Mouse (Mus musculus): ENCODE results near the gene AC131692.1. TPM values are rescaled to one million over a fixed set of nuclear protein-coding genes. Genes with fewer than 3 reads are reported as not detected.

AC131692.1 gene
- polyA plus RNA-seq, 1 experiment from 2014 or later, result not detected

- Histone ChIP-seq H3K27me3 (ENCODE audit: insufficient read depth, low read length) (no peaks in the 10 kb centered on the region), H3K9me3 (ENCODE audit: low read length) (no peaks in the 10 kb centered on the region), H3K4me1 (ENCODE audit: insufficient read depth) (peaks cover 29% of the 10 kb centered on the region), H3K4me2 (ENCODE audit: low read depth, low read length) (no peak within 1 kb of the TSS), H3K27ac (ENCODE audit: low read depth) (no peak within 1 kb of the TSS), H3K4me3 (ENCODE audit: low read depth, low read length) (no peak within 1 kb of the TSS), H3K9ac (replicated peaks) (no peak within 1 kb of the TSS; the same call in 1 of the 2 replicates), H3K36me3 (replicated peaks; ENCODE audit: insufficient read depth, low read length) (no peaks in the 10 kb centered on the region)
- TF ChIP-seq EP300 (IDR thresholded peaks at IDR 0.05; ENCODE audit: low read depth), result no peak
- TF ChIP-seq CTCF (IDR thresholded peaks at IDR 0.05; ENCODE audit: low read depth), result no peak
- WGBS (ENCODE audit: insufficient replicate concordance), result 70% methylated on average over 7 of the region's 7 CpGs
- ATAC-seq (no peak), DNase-seq (no peak)
Measured at GRCm38 (mm10) chr19:6105586-6105985, 11.4 kb downstream of the AC131692.1 start, which contains the start of gene Naaladl1. TSS of gene Naaladl1 (plus strand) at chr19:6105782.

- Histone ChIP-seq H3K4me1 (ENCODE audit: insufficient read depth) (peaks cover 12% of the 10 kb centered on the region), H3K36me3 (replicated peaks; ENCODE audit: insufficient read depth, low read length) (peaks cover 15% of the 10 kb centered on the region), H3K9me3 (ENCODE audit: low read length) (no peaks in the 10 kb centered on the region), H3K4me2 (ENCODE audit: low read depth, low read length) (no peak overlapping the region), H3K27me3 (ENCODE audit: insufficient read depth, low read length) (no peaks in the 10 kb centered on the region), H3K27ac (ENCODE audit: low read depth) (no peak overlapping the region), H3K9ac (replicated peaks) (no peak overlapping the region), H3K4me3 (ENCODE audit: low read depth, low read length) (no peak overlapping the region)
- ATAC-seq, result no peak
- DNase-seq, result no peak
- TF ChIP-seq CTCF (IDR thresholded peaks at IDR 0.05; ENCODE audit: low read depth), result no peak
- TF ChIP-seq EP300 (IDR thresholded peaks at IDR 0.05; ENCODE audit: low read depth), result no peak
- 67% methylated on average over 6 of the region's 6 CpGs for WGBS (ENCODE audit: insufficient replicate concordance)
Measured at GRCm38 (mm10) chr19:6113116-6113515, 18.9 kb downstream of the AC131692.1 start.

DNA sequence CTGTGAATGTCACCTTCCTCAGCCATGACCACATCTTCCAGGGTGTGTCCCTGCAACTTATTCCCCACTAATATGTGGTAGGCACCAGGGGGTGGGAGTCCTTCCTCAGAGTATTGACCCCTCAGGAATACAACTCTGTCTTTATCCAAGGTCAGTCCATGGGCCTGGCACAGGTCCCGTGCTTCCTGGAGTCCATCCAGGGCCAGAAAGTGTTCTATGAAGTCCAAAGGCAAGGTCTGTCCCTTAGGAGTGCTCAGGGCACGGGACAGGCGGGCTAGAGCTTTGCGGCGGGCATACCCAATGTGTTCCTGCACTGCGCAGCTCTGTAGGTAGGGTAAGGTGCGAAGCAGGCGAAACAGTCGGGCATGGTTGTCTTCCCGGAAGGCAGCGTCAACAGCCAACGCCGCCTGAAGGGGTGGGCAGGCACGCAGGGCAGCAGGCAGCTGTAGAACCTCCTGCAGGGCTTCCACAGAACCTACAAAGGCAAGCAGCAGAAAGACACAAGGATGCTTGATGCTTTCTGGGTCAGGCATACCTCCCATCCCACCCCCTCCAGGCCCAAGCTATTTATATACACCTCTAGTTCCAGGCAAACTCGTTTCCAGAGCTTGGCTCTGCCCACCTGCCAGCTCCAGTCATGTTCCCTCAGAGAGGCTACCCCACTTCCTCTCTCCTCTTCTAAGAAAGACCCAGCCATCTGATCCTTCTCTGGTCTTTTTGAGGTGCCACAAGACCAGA, 22.1 kb downstream of the AC131692.1 start:
- no peak overlapping the region for H3K4me3 ChIP-seq (ENCODE audit: low read depth, low read length)
- no peak overlapping the region for H3K27ac ChIP-seq (ENCODE audit: low read depth)
- H3K9ac ChIP-seq (replicated peaks), result peak overlapping the region; percentile 86
- H3K9me3 ChIP-seq (ENCODE audit: low read length), result no peaks in the 10 kb centered on the region
- H3K36me3 ChIP-seq (replicated peaks; ENCODE audit: insufficient read depth, low read length), result peaks cover 22% of the 10 kb centered on the region
- no peak for TF ChIP-seq EP300 (IDR thresholded peaks at IDR 0.05; ENCODE audit: low read depth)
- no peak for TF ChIP-seq CTCF (IDR thresholded peaks at IDR 0.05; ENCODE audit: low read depth)
- no peak for ATAC-seq
- no peaks in the 10 kb centered on the region for H3K27me3 ChIP-seq (ENCODE audit: insufficient read depth, low read length)
- 87% methylated on average over 14 of the region's 15 CpGs for WGBS (ENCODE audit: insufficient replicate concordance)
- DNase-seq, result no peak
- peak overlapping the region; percentile 100 for H3K4me2 ChIP-seq (ENCODE audit: low read depth, low read length)
- peaks cover 17% of the 10 kb centered on the region for H3K4me1 ChIP-seq (ENCODE audit: insufficient read depth)

DNA sequence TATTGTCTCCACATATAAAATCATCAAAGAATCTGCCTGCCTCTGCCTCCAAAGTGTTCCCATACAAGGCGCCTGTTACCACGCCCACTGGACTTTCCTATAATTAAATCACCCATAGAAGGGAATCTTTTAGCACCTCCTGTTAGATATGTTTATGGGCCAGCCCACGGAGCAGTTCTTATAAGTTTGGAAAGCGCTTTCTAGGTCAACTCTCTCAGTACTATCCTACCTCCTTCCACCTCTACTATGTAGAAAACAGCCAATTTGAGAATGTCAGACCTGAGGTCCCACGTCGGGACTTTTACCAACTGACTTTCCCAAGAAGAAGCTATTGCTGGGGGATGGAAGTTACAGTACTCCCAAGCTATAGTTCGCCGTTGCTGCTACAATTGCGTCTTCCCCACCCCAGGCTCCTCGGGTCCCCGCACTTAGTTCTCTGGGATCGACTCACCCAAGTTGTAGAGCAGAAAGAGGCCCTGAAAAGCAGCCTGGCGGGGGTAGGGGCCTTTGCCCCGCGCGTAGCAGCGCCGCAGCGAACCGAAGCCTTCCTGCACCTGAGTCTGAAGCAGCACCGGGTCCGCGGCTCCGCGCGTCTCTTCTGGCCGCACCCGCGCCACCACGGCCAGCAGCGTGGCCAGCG, 23.2 kb downstream of the AC131692.1 start:
- ATAC-seq, result no peak
- no peak for DNase-seq
- H3K27me3 ChIP-seq (ENCODE audit: insufficient read depth, low read length), result no peaks in the 10 kb centered on the region
- H3K9me3 ChIP-seq (ENCODE audit: low read length), result no peaks in the 10 kb centered on the region
- H3K4me3 ChIP-seq (ENCODE audit: low read depth, low read length), result peak overlapping the region; percentile 86
- peak overlapping the region; percentile 100 for H3K4me2 ChIP-seq (ENCODE audit: low read depth, low read length)
- H3K36me3 ChIP-seq (replicated peaks; ENCODE audit: insufficient read depth, low read length), result peaks cover 22% of the 10 kb centered on the region
- 7% methylated on average over 32 of the region's 32 CpGs for WGBS (ENCODE audit: insufficient replicate concordance)
- peak overlapping the region; percentile 94 for H3K27ac ChIP-seq (ENCODE audit: low read depth)
- peak overlapping the region; percentile 86 for H3K9ac ChIP-seq (replicated peaks)
- no peak for TF ChIP-seq CTCF (IDR thresholded peaks at IDR 0.05; ENCODE audit: low read depth)
- TF ChIP-seq EP300 (IDR thresholded peaks at IDR 0.05; ENCODE audit: low read depth), result no peak
- H3K4me1 ChIP-seq (ENCODE audit: insufficient read depth), result peaks cover 17% of the 10 kb centered on the region

- peak within 1 kb of the TSS; percentile 86 for H3K4me3 ChIP-seq (ENCODE audit: low read depth, low read length)
- WGBS (ENCODE audit: insufficient replicate concordance), result 1% methylated on average over 73 of the region's 77 CpGs
- H3K4me1 ChIP-seq (ENCODE audit: insufficient read depth), result peaks cover 17% of the 10 kb centered on the region
- peak within 1 kb of the TSS; percentile 100 for H3K4me2 ChIP-seq (ENCODE audit: low read depth, low read length)
- peak; percentile 83 for ATAC-seq
- TF ChIP-seq CTCF (IDR thresholded peaks at IDR 0.05; ENCODE audit: low read depth) (peak; percentile 17), EP300 (IDR thresholded peaks at IDR 0.05; ENCODE audit: low read depth) (peak; percentile 38; the same call in 1 of the 2 replicates)
- H3K36me3 ChIP-seq (replicated peaks; ENCODE audit: insufficient read depth, low read length), result peaks cover 22% of the 10 kb centered on the region
- peak within 1 kb of the TSS; percentile 86 for H3K9ac ChIP-seq (replicated peaks)
- H3K9me3 ChIP-seq (ENCODE audit: low read length), result no peaks in the 10 kb centered on the region
- no peaks in the 10 kb centered on the region for H3K27me3 ChIP-seq (ENCODE audit: insufficient read depth, low read length)
- DNase-seq, result peak; percentile 89
- peak within 1 kb of the TSS; percentile 94 for H3K27ac ChIP-seq (ENCODE audit: low read depth)
Measured at GRCm38 (mm10) chr19:6117986-6118676, 23.9 kb downstream of the AC131692.1 start, which contains the start of gene Sac3d1. TSS of gene Sac3d1 (minus strand) at chr19:6118650.

Data from liver, postnatal 0 days (tissue).